Mouse (Mus musculus) C3H10T1/2 (cell line): ENCODE data around the gene Fam118a. TPM values are rescaled to one million over a fixed set of nuclear protein-coding genes. Genes with fewer than 3 reads are reported as not detected.

Source experiments
- polyA plus RNA-seq, 2 experiments: library from polyadenylated mRNA; unstranded; fragments of >200 nt; fragmentation: generic; extraction: Trizol; gene quantifications; one replicate each; pipeline ENCODE4 v1.2.1; 2012; ENCODE audit warnings: missing spikeins in 2 of 2

The Fam118a gene
- polyA plus RNA-seq: 10 to 100 TPM in 1 of 2 experiments, 1 to 10 TPM in 1; 2.7 to 17.2 TPM

DNA sequence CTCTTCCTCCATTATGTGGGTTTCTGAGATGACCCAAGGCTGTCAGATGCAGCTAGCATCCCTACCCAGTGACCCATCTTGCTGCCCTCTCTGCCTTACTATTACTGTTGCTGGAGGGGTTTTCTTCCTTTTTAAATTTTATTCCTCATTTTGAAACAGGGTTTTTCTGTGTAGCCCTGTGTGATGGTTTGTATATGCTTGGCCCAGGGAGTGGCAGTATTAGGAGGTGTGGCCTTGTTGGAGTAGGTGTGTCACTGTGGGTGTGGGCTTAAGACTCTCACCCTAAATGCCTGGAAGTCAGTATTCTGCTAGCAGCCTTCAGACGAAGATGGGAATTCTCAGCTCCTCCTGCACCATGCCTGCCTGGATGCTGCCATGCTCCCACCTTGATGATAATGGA is at the start of gene Fam118a:
Gene Fam118a, plus strand, starts transcription at position 301 of the 400 bp plus-strand sequence.

GRCm38 (mm10) chr15:84987874-84988825 is 40.6 kb upstream of the Fam118a start, which contains the start of gene 5031439G07Rik:
5031439G07Rik (minus strand) TSS chr15:84988551.

GRCm38 (mm10) chr15:85016951-85017664 is 11.6 kb upstream of the Fam118a start, which contains the start of gene Upk3a:
Upk3a (plus strand) TSS chr15:85017141.

Other genes with a start within 250 kb of the Fam118a start
- gene Phf21b, start 172.9 kb upstream of the Fam118a start, polyA plus RNA-seq: under 1 TPM; 0.04 to 0.30 TPM
- gene Gm29666, start 108.9 kb upstream of the Fam118a start, polyA plus RNA-seq: under 1 TPM; 0.12 to 0.20 TPM
- gene Nup50, start 105.5 kb upstream of the Fam118a start, polyA plus RNA-seq: 10 to 100 TPM; 25.2 to 37.0 TPM
- gene 5031439G07Rik, start 40.4 kb upstream of the Fam118a start, polyA plus RNA-seq: 10 to 100 TPM; 34.9 to 38.6 TPM
- not detected for gene Upk3a, start 11.8 kb upstream of the Fam118a start, polyA plus RNA-seq
- gene Smc1b, start 103.0 kb downstream of the Fam118a start, polyA plus RNA-seq: not detected
- gene Ribc2, start 103.1 kb downstream of the Fam118a start, polyA plus RNA-seq: not detected
- gene Fbln1, start 177.0 kb downstream of the Fam118a start, polyA plus RNA-seq: under 1 TPM in 1 of 2 experiments, not detected in 1; 0.01 TPM